ENCODE assay signal across 8 mouse cellular contexts in genomic region chrX:164027607-164028289, GRCm38 (mm10). TPM values are rescaled to one million over a fixed set of nuclear protein-coding genes. Genes with fewer than 3 reads are reported as not detected.
DNase-seq lines count a peak whose midpoint lies in the region; ATAC-seq and TF ChIP-seq lines count a peak whose summit lies in the region.

Car5b (minus strand) TSS chrX:164027997.

- no peak within 1 kb of the TSS for H3K27ac ChIP-seq in limb, embryonic 14.5 days (replicated peaks; ENCODE audit: low read depth, low read length)
- H3K27ac ChIP-seq in midbrain, embryonic 16.5 days (ENCODE audit: low read length): no peak within 1 kb of the TSS

- DNase-seq in B cell, adult 2 months: peak; percentile 82 to 88
- peak; percentile 73 for DNase-seq in brain, adult 2 months (ENCODE audit: low read depth, low spot score)
- peak; percentile 86 to 90 for DNase-seq in heart, adult 9 months (ENCODE audit: low spot score in 2 of 2)
- peak; percentile 98 for DNase-seq in kidney, adult 9 months
- DNase-seq in limb, embryonic 14.5 days (ENCODE audit: low spot score): peak; percentile 88
- peak; percentile 64 to 88 for DNase-seq in spleen, postnatal 10 days (ENCODE audit: low spot score in 2 of 2)

- WGBS in limb, embryonic 14.5 days: 16% methylated on average over 22 of the region's 22 CpGs
- WGBS in midbrain, embryonic 16.5 days: 14% methylated on average over 16 of the region's 22 CpGs

- peak within 1 kb of the TSS; percentile 57 for H3K4me2 ChIP-seq in limb, embryonic 14.5 days (replicated peaks; ENCODE audit: low read depth, low read length, severe bottlenecking)
- peak within 1 kb of the TSS; percentile 56 for H3K4me2 ChIP-seq in midbrain, embryonic 16.5 days (ENCODE audit: low read length)

- ATAC-seq in erythroblast, adult 5-6 weeks (replicated peaks; ENCODE audit: low FRiP score, poor library complexity, severe bottlenecking): peak; percentile 100
- peak; percentile 94 for ATAC-seq in limb, embryonic 14.5 days (ENCODE audit: low FRiP score, low read depth)
- ATAC-seq in midbrain, embryonic 16.5 days: peak; percentile 90

- H3K9ac ChIP-seq in limb, embryonic 14.5 days (ENCODE audit: low read depth, low read length, severe bottlenecking): peak within 1 kb of the TSS; percentile 40; the same call in 1 of the 2 replicates
- H3K9ac ChIP-seq in midbrain, embryonic 16.5 days (ENCODE audit: low read depth, low read length): no peak within 1 kb of the TSS

- no peak for TF ChIP-seq POLR2A in limb, embryonic 14.5 days (IDR thresholded peaks at IDR 0.05; ENCODE audit: borderline replicate concordance, extremely low read depth, insufficient read depth, insufficient read length)

- peak within 1 kb of the TSS; percentile 34 for H3K4me3 ChIP-seq in limb, embryonic 14.5 days (replicated peaks; ENCODE audit: low read length)
- peak within 1 kb of the TSS; percentile 27 for H3K4me3 ChIP-seq in midbrain, embryonic 16.5 days (ENCODE audit: low read depth, low read length)

- H3K9me3 ChIP-seq in limb, embryonic 14.5 days (ENCODE audit: control insufficient read depth, low read length): no peaks in the 10 kb centered on the region
- H3K9me3 ChIP-seq in midbrain, embryonic 16.5 days (replicated peaks; ENCODE audit: control insufficient read depth, low read length, poor library complexity, severe bottlenecking): no peaks in the 10 kb centered on the region

- no peaks in the 10 kb centered on the region for H3K36me3 ChIP-seq in limb, embryonic 14.5 days (ENCODE audit: control insufficient read depth, insufficient read depth, low read length)
- H3K36me3 ChIP-seq in midbrain, embryonic 16.5 days (ENCODE audit: control insufficient read depth, insufficient read depth, low read length): no peaks in the 10 kb centered on the region

- no peaks in the 10 kb centered on the region for H3K27me3 ChIP-seq in limb, embryonic 14.5 days (ENCODE audit: control insufficient read depth, insufficient read depth, low read length)
- peaks cover 3% of the 10 kb centered on the region; the same call in 1 of the 2 replicates for H3K27me3 ChIP-seq in midbrain, embryonic 16.5 days (ENCODE audit: control insufficient read depth, insufficient read depth, low read depth, low read length)

- no peaks in the 10 kb centered on the region for H3K4me1 ChIP-seq in limb, embryonic 14.5 days (ENCODE audit: control insufficient read depth, insufficient read depth, low read length)
- H3K4me1 ChIP-seq in midbrain, embryonic 16.5 days (ENCODE audit: control insufficient read depth, insufficient read depth, low read length): no peaks in the 10 kb centered on the region

RNA-seq across cellular contexts. Expression of gene Car5b, which starts in this region (rescaled TPM):
- total RNA-seq in erythroblast, adult 5-6 weeks (2015; ENCODE audit: low replicate concordance): not detected in 2 replicates
- total RNA-seq in erythroblast, adult 5-6 weeks (2017; ENCODE audit: low replicate concordance): 0.14 TPM in 1 of 2 replicates, not detected in the other
- 1.1 and 1.2 TPM in 2 replicates for polyA plus RNA-seq in limb, embryonic 14.5 days (2012; rRNA removed)
- polyA plus RNA-seq in limb, embryonic 14.5 days (2014; fragmentation: Nextera tagmentation; extraction: Ambion mirVana): 0.62 and 0.96 TPM in 2 replicates
- polyA plus RNA-seq in midbrain, embryonic 16.5 days (2015; fragmentation: Nextera tagmentation; extraction: Ambion mirVana): 0.31 and 0.67 TPM in 2 replicates

Comparison
In these comparisons a context has a peak if more than half of its experiments do, and no peak if none do; other contexts are left out.
1. Peak in ATAC-seq in erythroblast, adult 5-6 weeks; RNA of the gene not detected or under 1 TPM.
2. Peak in ATAC-seq, H3K4me3 ChIP-seq and H3K4me2 ChIP-seq in midbrain, embryonic 16.5 days; RNA of the gene not detected or under 1 TPM.